Mouse (Mus musculus) cerebellum, adult 8-10 months (tissue): ENCODE data around the gene Slc35d2.

Experiments
- DNase-seq: peaks from one replicate; pipeline ENCODE4 v3.0.0; 2022

The Slc35d2 gene

DNA sequence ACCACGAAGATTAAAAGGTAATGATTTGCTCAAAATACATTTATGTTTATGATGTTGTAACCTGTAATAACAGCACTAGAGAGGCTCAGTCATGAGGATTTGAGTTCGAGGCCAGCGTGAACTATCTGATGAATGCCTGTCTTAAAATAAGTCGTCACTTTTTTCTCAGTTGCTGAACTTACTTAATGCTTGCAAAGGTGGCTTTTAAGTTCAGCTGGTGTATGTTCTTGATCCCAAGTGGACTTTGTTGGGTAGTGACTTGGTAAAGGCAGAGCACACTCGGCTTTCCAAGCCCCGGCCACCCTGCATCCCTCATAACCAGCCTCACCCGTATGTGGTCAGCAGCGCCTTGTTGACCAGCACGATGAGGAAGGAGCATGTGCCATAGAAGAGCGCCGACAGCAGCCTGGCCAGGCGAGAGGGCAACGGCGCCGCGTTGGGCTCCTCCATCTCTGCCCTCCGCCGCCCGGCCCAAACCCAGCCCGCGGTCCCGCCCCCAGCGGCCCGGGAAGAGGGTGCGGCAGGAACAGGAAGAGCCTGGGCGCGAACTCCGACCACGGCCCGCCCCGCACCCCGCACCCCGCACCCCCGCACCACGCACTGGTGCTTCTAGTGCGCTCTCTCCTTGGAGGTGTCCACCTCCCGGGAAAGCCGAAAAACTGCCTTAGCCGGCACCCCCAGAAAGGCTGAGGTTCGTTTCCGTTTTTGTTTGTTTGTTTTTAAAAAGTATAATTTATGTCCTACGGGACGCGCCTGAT is at the start of gene Slc35d2:
TSS of gene Slc35d2 (minus strand) at position 511 of the 758 bp plus-strand sequence.
- no peak for DNase-seq

DNA sequence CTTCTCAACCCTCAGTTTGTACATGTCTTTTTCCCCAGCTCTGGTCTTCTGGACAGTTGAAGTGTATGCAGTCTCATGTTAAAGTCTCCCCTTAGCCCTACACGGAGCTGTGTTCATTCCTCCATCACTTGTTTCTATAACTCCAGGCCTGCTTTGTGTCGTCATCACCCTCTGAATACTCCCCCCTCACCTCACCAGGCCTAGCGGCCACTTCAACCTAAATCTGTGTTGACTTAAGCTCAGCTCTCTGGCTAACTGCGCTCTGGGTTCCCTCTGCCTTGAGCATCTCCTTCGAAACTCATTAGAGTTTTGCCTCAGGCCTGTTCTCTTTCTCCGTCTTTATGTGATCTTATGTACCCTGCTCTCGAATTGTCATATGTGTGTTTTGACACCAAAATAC is 48.8 kb upstream of the Slc35d2 start:
- no peak for DNase-seq

DNA sequence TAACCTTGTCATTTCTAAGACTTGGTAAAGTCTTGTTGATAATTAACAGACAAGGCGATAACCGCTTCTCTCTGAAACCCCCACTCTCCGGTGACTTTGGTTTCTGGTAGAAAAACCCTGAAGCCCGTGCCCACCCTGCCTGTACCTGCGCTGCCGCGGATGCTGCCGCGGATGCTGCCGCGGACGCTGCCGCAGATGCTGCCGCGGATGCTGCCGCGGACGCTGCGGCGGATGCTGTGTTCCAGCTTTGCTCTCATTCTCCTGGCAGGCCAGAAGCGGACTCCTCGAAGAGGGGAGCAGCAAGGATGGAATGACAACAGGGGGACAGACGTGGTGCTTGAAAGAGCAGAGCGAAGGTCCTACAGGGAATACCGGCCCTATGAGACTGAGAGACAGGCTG is 40.6 kb upstream of the Slc35d2 start:
- no peak for DNase-seq

DNA sequence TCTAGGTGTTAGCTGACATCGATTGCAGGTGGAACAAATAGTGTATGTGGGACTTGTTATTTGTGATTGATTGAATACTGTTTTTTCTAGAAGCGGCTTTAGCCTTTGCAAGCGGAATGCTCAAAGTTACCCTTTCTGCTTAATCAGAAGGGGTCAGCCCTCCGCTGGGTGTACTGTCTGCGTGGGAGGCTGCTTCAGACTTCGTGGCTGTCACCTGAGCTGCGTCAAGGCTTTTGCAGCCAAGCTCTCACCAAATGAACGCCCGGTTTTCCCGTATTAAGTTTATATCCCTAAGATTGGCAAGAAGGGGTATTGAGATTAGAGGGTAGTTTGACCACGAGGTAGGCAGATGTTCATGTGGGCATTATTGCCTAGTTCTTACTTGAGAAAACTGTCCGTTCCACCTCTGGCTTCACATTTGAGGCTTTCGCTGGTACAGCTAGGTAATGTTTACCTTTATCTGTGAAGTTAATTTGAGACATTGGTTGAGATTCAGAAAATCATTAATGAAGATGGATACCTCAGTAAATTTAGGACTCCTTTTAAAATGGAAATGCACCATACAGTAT is 34.1 kb upstream of the Slc35d2 start:
- peak; percentile 19 for DNase-seq

DNA sequence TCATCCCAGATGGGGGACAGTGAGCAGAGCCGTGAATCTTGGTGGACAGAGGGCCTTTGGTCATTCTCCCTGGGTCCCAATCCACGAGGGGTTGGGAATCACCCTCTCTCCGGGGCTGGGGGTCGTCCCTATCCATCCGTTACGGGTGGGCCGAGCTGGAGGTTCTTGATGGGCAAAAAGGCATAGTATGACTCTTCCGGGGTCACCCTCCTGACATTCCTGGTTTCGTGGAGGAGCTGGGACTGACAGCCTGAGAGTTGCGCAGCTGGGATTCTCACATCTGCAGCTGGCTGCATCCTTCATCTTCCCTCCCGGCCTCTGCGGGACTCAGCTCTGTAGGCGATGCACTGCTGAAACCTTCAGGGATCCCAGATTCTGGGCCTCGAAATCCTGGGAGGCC is 33.5 kb upstream of the Slc35d2 start:
- DNase-seq: no peak

DNA sequence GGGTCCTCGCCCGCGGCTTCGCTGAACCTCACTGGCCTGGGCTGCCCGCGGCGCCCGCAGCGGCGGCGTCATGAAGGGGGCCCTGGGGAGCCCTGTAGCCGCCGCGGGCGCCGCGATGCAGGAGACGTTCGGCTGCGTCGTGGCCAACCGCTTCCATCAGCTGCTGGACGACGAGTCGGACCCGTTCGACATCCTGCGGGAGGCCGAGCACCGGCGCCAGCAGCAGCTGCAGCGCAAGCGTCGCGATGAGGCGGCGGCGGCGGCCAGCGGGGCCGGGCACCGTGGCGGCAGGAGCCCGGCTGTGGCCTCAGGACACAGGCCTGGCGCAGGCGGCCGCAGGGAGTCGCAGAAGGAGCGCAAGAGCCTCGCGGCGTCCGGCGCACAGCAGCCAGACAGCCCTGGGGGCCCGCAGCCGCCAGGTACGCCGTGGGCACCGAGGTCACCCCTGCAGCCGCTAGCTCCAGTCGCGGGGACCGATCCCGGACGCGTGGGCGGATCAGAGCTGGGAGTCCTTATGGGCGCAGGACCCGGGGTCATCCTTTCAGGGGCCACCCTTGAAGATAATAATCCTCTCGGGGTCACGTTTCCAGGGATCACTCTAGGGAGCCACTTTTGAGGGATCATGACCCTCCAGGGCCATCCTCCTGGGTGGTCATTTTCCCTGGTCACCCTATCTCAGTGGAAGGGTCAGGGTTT is 32.9 kb upstream of the Slc35d2 start:
- DNase-seq: no peak

DNA sequence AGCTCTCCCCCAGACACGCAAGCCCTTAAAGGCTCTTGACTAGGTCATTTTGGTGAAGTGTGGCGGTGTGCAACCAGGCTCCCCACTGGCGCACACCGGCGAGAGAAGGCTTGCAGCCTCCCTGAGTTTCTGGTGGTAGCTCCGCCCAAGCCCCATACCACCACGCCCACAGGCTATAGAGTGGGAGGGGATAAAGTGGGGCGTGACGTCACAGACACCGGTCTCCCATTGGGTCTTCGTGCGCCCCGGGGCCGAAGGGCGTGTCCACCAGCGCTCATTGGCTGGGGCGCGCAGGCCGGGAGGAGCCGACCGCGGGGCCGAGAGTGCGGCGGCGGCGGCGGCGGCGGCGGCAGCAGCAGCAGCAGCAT is 32.4 kb upstream of the Slc35d2 start, which contains the start of gene Habp4:
TSS of gene Habp4 (plus strand) at position 277 of the 368 bp plus-strand sequence.
- DNase-seq: peak; percentile 98

DNA sequence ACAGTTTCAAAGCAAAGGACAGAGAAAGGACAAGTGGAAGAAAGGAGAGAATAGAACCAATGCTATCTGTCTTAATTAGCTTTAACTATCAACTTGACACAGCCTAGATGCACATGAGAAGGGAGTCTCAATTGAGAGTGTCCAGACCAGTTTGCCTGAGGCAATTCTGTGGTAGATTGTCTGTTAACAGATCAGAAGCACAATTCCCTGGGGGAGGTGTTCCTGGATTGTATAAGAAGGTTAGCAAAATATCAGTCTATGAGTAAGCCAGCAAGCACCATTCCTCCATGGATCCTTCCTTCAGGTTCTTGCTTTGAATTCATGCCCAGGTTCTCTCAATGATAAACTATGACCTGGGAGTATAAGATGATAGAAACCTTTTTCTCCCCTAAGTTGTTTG is 27.8 kb upstream of the Slc35d2 start:
- DNase-seq: no peak

DNA sequence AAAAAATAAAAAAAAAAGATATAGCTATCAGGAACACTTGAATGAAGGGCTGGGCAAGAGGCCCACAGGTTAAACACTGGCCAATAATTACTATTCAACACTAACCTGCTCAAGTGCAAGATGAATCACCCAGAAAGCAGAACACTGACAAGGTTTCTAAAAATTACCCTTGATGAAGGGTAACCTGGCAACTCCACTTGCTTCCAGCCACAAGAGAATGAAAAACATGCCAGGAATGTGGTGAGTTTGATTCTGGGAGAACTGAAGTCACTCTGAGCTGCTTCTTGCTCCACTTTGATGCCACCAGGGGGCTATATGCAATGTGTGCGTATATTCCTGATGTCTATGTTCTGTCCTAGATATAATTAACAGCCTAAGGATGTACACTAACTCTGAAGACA is 26.0 kb upstream of the Slc35d2 start:
- DNase-seq: no peak

DNA sequence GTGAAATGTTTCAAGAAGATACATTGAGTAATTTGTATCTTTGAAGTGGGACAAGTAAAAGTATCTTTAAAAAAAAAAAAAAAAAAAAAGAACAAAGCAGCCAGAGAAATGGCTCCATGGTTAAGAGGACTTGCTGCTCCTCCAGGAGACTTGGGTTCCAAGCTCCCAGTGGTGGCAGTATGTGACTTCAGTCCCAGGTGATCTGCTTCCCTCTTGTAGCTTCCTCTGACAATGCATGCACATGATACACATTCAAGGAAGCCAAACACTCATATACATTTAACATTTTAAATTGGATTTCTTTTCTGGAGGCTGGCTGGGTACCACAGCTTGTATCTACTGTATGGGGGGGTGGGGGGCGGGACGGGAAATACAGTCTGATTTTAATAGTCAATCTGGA is 25.5 kb upstream of the Slc35d2 start:
- DNase-seq: no peak

DNA sequence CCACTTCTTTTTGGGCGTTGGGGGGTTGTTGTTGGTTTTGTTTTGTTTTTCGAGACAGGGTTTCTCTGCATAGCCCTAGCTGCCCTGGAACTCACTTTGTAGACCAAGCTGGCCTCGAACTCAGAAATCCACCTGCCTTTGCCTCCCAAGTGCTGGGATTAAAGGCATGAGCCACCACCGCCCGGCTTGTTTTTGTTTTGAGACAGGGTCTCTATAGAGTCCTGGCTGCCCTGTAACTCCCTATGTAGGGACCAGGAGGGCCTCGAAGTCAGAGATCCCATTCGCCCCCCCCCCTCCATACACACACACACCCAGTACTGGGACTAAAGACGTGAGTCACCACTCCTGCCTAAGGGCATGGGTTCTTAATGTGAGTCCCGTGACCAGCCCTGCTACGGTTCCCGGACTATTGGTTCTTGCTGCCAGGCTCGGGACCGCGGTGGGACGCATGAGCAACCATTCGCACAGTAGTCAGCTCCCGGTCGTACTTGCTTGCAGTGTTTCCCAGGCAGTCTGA is 24.6 kb upstream of the Slc35d2 start:
- DNase-seq: peak; percentile 31

DNA sequence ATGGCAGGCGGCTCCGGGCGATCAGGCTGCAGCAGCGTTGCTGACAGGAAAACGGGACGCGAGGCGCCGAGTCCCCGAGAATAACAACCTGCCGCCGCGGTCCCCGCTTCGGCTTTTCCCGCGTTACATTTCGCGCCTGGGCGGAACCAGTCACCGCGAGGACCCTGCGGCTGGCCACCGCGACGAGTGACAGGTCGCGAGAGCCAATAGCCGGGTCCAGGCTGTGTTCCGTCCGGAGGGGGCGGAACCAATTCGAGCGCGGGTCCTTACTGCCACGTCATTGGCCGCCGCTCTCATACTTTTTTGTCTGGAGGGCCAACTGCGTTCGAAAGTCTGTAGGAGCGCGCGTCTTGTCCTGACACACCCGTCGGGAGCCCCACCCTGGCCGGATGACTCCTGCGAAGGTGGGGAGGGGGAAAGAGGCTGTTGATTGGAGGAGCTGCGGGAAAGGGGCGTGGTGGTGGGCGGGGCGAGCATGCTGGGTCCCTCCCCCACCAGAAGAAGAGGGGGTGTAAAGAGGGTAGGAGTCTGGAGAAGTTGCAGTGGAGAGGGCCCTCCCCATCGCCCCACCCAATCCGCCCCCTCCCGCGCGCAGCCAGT is 24.0 kb upstream of the Slc35d2 start, which contains the start of gene Zfp367:
TSS of gene Zfp367 (minus strand) at position 120 of the 600 bp plus-strand sequence.
- DNase-seq: peak; percentile 94

DNA sequence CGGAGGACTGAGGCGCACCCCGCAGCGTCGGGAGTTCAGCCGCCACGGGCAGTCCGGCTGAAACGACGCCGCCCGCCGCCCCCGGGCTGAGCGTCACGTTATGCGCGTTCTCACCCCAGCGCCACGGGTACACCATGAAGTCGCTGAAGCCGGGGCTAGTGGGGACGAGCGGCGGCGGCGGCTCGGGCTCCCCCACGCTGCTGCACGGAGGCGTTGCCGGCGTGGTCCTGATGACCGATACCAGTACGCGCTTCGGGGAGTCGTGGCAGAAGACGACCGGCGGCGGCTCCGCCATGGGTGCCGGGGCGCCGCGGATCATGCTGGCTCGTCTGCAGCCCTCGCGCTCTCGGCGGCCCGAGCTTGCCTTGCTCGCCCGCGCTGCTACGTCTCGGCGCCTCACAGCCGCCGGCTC is 23.5 kb upstream of the Slc35d2 start:
- no peak for DNase-seq

DNA sequence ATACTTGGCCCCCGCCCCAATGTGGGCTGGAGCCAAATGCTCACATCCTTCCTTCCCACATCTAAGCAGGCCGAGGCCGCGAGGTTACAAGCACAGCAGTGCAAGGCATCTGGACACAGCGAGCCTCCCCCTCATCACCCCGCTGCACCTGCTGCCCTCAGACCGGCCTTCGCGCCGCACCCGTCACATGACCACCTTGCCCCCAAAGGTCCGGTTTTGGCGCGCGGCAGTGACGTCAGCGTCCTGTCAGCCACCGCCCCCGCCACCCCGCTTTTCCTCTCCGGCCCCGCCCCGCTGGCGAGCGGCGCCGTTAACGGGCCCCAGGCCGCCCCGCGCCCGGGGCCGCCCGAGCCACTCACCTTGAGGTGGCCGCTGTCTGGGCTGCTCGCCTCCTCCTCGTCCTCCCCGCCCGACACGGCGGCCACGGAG is 23.1 kb upstream of the Slc35d2 start:
- DNase-seq: peak; percentile 83

DNA sequence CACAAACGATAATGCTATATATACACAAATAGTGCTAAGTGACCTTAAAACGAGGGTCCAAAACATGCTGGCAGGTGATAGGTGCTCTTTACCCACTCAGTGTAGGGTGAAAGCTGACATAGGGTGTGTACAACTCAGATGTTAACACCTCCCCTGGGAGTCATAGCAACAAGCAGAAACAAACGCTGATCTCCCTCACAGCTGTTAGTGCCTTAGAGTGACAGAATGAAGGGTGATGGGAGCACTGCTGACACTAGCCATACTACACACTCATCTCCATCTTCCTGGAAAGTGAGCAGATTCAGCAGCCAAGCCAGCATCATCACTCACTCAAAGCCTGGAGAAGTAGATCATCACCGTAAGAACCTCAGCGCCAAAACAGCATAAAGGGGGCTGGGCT is 21.0 kb upstream of the Slc35d2 start:
- no peak for DNase-seq

DNA sequence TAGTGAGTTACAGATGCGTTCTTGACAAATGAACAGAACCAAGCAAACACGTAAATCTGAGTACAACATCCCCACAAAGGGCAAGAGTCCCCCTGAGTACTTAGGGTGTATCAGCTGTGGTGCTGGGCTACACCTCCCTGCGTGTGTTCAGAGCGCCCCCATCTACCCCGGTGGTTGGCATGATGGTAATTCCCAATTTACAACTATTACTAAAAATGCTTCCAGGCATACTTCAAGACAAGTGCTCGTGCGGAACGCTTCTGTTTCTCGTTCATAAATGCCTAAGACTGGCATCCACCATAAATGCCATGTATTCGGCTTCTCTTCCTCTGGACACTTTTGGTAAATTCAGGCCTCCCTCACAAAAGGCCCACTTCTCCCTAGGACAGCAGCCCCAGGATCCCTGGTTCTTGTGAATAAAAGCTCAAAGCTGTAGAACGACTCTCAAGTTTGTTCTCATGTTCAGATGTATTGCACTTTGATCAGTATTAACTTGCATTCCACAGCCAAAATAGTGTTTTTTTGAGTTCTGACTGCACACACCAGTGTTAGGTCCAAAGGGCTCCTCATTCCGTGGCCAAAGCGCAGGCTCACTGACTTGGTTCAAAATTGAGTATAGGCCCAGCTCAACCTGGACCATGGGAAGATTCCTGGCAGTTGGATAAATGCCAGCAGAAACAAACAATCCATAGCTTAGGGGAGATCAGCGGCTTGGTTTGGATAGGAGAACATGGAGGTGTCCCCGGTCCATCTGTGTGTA is 628 bp upstream of the Slc35d2 start:
- DNase-seq: no peak

DNA sequence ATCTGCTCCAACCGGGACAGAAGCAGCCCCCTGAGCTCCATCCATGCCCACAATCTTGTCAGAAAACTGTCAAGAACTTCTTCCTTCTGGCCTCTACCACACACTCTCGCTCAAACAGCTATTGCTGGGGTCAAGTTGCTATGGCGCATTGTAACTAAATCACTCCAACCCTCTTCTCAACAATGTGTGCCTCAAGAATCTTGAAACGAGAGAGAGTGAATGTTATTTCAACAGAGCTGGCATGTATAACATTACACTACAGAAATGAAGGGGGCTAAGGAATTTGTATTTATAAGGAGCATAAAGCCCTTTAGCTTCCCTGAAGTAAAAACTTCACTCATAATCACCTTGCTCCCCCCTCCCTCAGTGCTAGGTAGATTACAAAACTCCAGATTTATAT is 2.9 kb downstream of the Slc35d2 start:
- DNase-seq: no peak

DNA sequence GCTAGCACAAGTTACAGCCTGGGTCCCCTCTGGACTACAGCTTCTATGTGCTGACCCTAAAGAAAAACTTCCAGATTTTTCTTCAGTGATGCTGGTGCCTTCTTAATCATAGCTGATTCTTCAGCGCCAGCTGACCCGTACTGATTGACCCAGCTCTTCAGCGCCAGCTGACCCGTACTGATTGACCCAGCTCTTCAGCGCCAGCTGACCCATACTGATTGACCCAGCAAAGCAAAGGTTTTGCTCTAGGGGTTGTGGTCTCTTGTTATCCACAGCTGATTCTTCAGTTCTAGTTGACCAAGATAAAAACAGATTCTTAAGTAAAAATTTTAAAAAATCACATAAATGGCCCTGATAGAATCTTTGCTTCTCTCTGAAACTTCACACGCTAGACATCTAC is 4.3 kb downstream of the Slc35d2 start:
- DNase-seq: no peak

DNA sequence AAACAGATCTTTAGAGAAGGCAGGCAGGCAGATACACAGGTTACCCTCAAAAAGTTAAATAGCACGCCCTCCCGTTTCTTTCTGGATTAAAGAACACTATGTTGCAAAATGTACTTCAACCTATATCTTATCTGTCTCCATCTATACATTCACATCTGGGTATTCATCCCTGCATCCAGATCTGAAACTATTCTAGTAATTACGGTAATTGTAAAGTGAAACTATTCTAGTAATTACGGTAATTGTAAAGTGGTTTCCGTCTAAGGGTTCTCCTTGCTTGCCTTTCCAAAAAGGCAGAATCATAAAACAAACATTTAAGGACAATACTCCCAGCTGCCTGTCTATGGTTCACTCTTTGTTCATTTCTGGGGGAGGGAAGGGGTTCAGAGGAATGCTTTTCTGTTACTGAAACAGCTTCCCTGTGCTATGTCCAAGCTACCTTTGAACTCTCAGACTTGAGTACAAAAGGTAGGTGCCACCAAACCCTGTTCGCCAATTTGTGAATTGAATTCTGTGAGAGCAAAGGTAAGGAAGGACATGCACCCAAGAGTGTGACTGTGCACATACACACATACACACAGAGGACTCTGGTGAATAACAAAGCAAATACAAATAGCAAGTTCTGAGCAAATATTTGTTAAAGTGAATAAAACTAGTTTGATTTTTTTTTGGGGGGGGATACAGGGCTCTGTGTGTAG is 5.5 kb downstream of the Slc35d2 start:
- DNase-seq: no peak

DNA sequence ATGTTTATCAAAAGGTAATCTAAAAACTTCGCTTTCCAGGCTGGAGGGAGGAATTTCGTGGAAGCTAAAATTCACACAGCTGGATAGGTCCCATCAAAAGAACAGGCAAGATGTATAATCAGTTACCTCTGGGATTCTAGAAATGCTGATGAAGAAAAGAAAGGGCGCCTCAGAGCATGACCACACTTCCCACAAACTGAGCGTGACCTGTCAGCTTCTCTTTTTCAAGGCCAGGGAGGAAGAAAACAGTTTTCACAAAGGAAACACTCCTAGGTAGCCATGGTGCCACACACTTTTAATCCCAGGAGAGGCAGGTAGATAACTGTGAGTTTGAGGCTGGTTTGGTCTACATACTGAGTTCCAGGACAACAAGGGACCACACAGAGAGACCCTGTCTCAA is 8.4 kb downstream of the Slc35d2 start:
- DNase-seq: no peak

DNA sequence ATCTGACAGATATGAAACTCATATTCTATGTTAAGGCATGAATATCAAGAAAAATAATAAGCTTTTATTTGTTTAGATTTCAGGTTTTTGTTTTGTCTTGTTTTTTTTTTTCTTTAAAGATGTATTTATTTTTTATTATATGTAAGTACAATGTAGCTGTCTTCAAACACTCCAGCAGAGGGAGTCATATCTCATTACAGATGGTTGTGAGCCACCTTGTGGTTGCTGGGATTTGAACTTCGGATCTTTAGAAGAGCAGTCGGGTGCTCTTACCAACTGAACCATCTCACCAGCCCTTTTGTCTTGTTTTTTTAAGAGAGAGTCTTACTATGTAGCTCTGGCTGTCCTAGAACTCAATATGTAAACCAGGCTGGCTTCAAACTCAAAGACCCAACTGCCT is 11.7 kb downstream of the Slc35d2 start:
- DNase-seq: no peak

DNA sequence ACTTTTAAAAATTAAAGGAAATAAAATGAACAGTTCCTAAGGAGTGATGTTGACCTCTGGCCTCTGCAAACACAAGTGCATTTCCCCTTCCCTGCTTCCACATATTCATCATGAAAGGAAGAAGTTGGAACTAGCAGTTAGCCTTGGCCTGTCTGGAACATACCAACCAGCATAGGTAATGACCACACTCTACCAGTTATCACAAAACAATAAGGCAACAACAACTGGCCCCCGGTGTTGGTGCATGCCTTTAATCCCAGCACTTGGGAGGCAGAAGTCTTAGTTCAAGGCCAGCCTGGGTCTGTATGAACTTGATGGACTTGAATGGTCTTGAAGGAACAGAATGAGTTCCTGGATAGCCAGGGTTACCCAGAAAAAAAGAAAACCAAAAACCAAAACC is 18.7 kb downstream of the Slc35d2 start:
- DNase-seq: no peak
